Mouse (Mus musculus) heart, embryonic 11.5 days (tissue): ENCODE measurements at regions not wholly inside any gene's neighbourhood (a gene's known extent, or its start where the extent isn't known, plus 50 kb on each side); places are given as distances from the start of the nearest gene placed in this dataset.

Experiments used
- ATAC-seq: fragments of 200-750 bp; cut with Nextera tagmentation; replicated peaks from 2 replicates; pipeline ENCODE4 v1.8.0; 2017; ENCODE audit warnings: moderate library complexity; ENCODE audit not compliant: insufficient number of reproducible peaks, low FRiP score, low TSS enrichment
- H3K27ac ChIP-seq: fragments of 300-500 bp; sonication (generic); 2 replicates; pipeline ENCODE4 v1.5.1; 2014; ENCODE audit warnings: mild to moderate bottlenecking, low read depth, low read length
- H3K27me3 ChIP-seq: fragments of 300-500 bp; sonication (generic); 2 replicates; pipeline ENCODE4 v1.6.1; 2014; ENCODE audit warnings: mild to moderate bottlenecking, low read length, mixed read lengths; ENCODE audit not compliant: control insufficient read depth, insufficient read depth
- H3K36me3 ChIP-seq: fragments of 300-500 bp; sonication (generic); 2 replicates; pipeline ENCODE4 v1.6.1; 2014; ENCODE audit warnings: mild to moderate bottlenecking, low read length, moderate library complexity, mixed read lengths; ENCODE audit not compliant: control insufficient read depth, insufficient read depth
- H3K4me1 ChIP-seq: fragments of 300-500 bp; sonication (generic); 2 replicates; pipeline ENCODE4 v1.6.1; 2014; ENCODE audit warnings: low read length; ENCODE audit not compliant: control insufficient read depth, insufficient read depth
- H3K4me2 ChIP-seq: fragments of 300-500 bp; sonication (generic); 2 replicates; pipeline ENCODE4 v1.6.1; 2014; ENCODE audit warnings: mild to moderate bottlenecking, moderate library complexity
- H3K4me3 ChIP-seq: fragments of 300-500 bp; sonication (generic); 2 replicates; pipeline ENCODE4 v1.5.1; 2014; ENCODE audit warnings: low read depth, low read length
- H3K9ac ChIP-seq: fragments of 300-500 bp; sonication (generic); 2 replicates; pipeline ENCODE4 v1.6.1; 2014; ENCODE audit warnings: mild to moderate bottlenecking, low read depth, low read length, moderate library complexity
- H3K9me3 ChIP-seq: fragments of 300-500 bp; sonication (generic); replicated peaks from 2 replicates; pipeline ENCODE4 v1.6.1; 2016; ENCODE audit warnings: low read length; ENCODE audit not compliant: control insufficient read depth
- WGBS: fragments of 180-500 bp; shearing (Covaris S2); extraction: QIAGEN DNeasy Blood & Tissue Kit; methylation state at CpG from one replicate; pipeline ENCODE4 v1.1.7; 2014; ENCODE audit not compliant: insufficient replicate concordance; 5-methylcytosine and 5-hydroxymethylcytosine counted together

DNA sequence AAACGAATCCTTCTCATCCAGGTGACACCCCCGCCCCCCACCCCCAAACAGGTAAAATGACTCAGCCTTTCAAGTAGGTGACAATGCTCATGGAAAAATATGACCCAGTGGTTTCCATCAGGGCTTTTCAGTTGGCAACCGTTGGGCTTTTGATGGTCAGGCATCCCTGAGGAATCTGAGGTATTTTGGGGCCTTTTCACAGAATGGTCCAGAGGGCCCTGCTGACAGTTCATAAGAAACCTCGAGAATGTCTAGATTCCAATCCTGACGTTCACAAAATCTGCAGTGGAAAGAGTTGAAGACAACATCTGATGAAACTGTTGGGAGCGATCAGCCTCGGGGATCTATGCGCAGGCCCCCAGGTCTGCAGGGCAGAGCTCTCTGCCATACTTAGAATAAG, 209.4 kb upstream of the Habp2 start:
- no peak overlapping the region for H3K27ac ChIP-seq
- ATAC-seq: no peak
- no peaks in the 10 kb centered on the region for H3K4me1 ChIP-seq
- no peak overlapping the region for H3K4me2 ChIP-seq
- H3K4me3 ChIP-seq: no peak overlapping the region
- no peaks in the 10 kb centered on the region for H3K9me3 ChIP-seq
- H3K36me3 ChIP-seq: no peaks in the 10 kb centered on the region
- H3K27me3 ChIP-seq: no peaks in the 10 kb centered on the region
- 71% methylated on average over 8 of the region's 8 CpGs for WGBS
- H3K9ac ChIP-seq: no peak overlapping the region

- H3K27me3 ChIP-seq: no peaks in the 10 kb centered on the region
- no peak overlapping the region for H3K9ac ChIP-seq
- no peak overlapping the region for H3K4me3 ChIP-seq
- WGBS: 83% methylated on average over 7 of the region's 7 CpGs
- no peak for ATAC-seq
- no peaks in the 10 kb centered on the region for H3K36me3 ChIP-seq
- no peaks in the 10 kb centered on the region for H3K4me1 ChIP-seq
- no peak overlapping the region for H3K27ac ChIP-seq
- H3K9me3 ChIP-seq: 0 out of 2 replicates have a peak, but pooled peaks cover 3% of the 10 kb centered on the region
- no peak overlapping the region for H3K4me2 ChIP-seq
These were observed 200.4 kb upstream of the Habp2 start for GRCm38 (mm10) chr19:56086413-56087083.

DNA sequence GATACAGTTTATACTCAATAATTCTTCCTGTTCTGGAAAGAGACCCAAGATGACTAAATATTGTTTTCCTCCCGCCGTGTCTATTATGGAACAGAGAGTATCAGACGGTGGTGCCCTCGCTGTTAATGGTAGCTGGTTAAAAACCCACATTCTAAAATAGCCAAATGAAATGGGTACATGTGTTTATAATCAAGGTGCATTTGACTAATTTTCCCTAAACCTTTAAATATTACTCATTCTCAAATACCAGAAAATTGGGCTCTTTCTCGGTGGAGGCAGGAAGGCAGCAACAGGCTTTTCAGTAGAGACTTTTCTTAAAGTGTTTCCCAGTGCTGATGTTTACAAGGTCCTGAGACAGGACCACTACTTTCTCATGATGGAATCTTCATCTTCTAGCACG, 199.8 kb upstream of the Habp2 start:
- H3K4me2 ChIP-seq: no peak overlapping the region
- no peak overlapping the region for H3K4me3 ChIP-seq
- no peak for ATAC-seq
- WGBS: 85% methylated on average over 6 of the region's 6 CpGs
- no peaks in the 10 kb centered on the region for H3K27me3 ChIP-seq
- H3K9ac ChIP-seq: no peak overlapping the region
- H3K4me1 ChIP-seq: no peaks in the 10 kb centered on the region
- H3K9me3 ChIP-seq: 0 out of 2 replicates have a peak, but pooled peaks cover 3% of the 10 kb centered on the region
- no peak overlapping the region for H3K27ac ChIP-seq
- no peaks in the 10 kb centered on the region for H3K36me3 ChIP-seq

- Histone ChIP-seq H3K4me3 (no peak overlapping the region), H3K9ac (no peak overlapping the region), H3K36me3 (no peaks in the 10 kb centered on the region), H3K9me3 (no peaks in the 10 kb centered on the region), H3K27ac (no peak overlapping the region), H3K4me2 (no peak overlapping the region), H3K27me3 (no peaks in the 10 kb centered on the region), H3K4me1 (no peaks in the 10 kb centered on the region)
- 84% methylated on average over 17 of the region's 17 CpGs for WGBS
- no peak for ATAC-seq
These were observed 197.1 kb upstream of the Habp2 start for GRCm38 (mm10) chr19:56089795-56090375.

DNA sequence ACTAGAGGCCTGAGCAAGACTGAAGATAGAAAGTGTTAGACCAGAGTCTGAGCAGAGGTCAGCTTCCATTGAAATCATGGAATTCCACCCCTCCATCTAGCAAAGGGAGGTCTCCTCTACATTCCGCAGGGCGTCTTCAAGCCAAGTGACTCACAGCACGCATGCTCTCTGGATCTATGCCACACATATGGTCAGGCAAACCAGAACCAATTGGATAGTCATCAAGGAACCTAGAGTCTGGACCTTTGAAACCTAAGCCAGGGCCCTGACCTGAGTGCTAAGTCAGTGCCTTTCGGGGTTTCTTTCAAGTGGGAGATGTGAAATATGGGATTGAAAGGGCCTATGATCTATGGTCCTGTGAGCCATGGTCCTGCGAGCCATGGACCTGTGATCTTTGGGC, 195.4 kb upstream of the Habp2 start:
- 79% methylated on average over 5 of the region's 5 CpGs for WGBS
- Histone ChIP-seq H3K4me1 (no peaks in the 10 kb centered on the region), H3K27ac (no peak overlapping the region), H3K36me3 (no peaks in the 10 kb centered on the region), H3K27me3 (no peaks in the 10 kb centered on the region), H3K9me3 (no peaks in the 10 kb centered on the region), H3K4me3 (no peak overlapping the region), H3K4me2 (no peak overlapping the region), H3K9ac (no peak overlapping the region)
- no peak for ATAC-seq

DNA sequence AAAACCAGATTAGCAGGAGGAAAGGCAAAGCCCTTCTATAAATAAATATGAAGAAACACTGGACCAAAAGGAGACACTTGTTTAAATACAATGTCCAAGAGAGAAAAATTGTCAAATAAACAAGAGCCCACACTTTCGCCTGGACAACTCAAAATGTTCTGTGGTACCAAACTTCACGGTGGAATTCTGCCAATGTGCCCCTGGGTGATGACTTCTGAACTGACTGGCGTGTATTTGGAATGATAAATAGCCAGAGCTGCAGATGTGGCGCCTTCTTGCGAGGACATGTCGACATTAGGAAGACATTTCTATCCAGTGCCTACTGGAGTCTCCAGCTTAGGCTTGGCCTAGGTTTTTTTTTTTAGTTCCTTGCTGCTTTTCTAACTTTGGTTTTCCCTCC, 191.1 kb upstream of the Habp2 start:
- no peak for ATAC-seq
- Histone ChIP-seq H3K4me1 (no peaks in the 10 kb centered on the region), H3K36me3 (no peaks in the 10 kb centered on the region; the same call in 1 of the 2 replicates), H3K27me3 (no peaks in the 10 kb centered on the region; the same call in 1 of the 2 replicates), H3K4me2 (no peak overlapping the region), H3K27ac (no peak overlapping the region), H3K9ac (no peak overlapping the region), H3K4me3 (no peak overlapping the region), H3K9me3 (0 out of 2 replicates have a peak, but pooled peaks cover 4% of the 10 kb centered on the region)
- WGBS: 61% methylated on average over 6 of the region's 6 CpGs

DNA sequence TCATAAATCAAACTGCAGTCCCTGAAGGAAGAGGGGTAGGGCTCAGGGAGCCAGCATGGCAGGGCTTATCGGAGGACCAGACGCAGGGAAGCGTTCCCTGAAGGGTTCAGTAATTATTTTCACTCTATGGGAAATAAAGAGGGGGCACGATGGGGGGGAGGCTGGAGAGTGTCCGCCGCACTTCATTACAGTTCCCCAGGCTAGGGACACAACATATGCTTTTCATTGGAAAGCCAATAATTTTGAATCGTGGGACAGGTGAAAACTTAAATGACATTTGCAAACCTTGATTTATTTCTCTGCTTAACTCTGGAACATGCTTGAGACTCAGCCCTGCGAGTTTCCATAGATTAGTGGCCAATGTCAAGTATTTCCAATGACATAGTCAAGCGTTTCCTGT, 187.2 kb upstream of the Habp2 start:
- 79% methylated on average over 9 of the region's 9 CpGs for WGBS
- Histone ChIP-seq H3K4me3 (no peak overlapping the region), H3K27me3 (no peaks in the 10 kb centered on the region; the same call in 1 of the 2 replicates), H3K9ac (no peak overlapping the region), H3K27ac (no peak overlapping the region), H3K36me3 (no peaks in the 10 kb centered on the region; the same call in 1 of the 2 replicates), H3K4me2 (no peak overlapping the region), H3K9me3 (0 out of 2 replicates have a peak, but pooled peaks cover 4% of the 10 kb centered on the region), H3K4me1 (no peaks in the 10 kb centered on the region)
- ATAC-seq: no peak

DNA sequence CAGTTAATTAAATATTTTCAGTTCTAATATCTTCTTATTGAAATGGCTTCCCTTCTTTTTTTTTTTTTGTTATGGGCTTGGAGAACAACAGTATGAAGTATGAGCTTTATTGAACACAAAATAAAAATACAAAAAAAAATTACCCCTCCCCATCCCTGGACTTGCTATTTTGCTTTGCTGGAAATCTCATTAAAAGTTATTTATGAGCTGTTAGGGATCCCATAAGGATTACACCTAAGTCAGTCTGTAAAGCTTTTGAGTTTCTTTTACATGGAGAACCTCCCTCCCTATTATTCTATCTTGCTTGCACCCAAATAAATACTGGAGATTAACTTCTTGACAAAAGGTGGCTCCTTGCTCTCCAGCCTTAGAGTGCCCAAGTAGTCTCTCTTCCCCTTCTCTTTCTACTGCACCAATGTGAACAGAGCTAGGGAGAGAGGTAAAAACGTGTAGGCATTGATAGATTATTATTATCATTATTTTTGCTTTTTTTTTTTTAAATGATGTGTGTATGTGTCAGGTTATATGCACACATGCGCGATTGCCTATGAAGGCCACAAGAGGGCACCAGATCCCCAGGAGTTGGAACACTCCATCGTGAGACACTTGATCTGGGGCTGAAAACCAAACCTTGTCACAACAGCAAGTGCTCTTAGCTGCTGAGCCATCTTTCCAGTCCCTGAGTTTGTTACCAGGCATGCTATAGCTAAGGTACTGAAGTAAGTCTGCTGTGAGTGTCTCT, 186.6 kb upstream of the Habp2 start:
- H3K4me1 ChIP-seq: peaks cover 5% of the 10 kb centered on the region; the same call in 1 of the 2 replicates
- H3K9ac ChIP-seq: no peak overlapping the region
- H3K27me3 ChIP-seq: no peaks in the 10 kb centered on the region; the same call in 1 of the 2 replicates
- WGBS: 55% methylated on average over 4 of the region's 4 CpGs
- no peaks in the 10 kb centered on the region; the same call in 1 of the 2 replicates for H3K36me3 ChIP-seq
- H3K27ac ChIP-seq: no peak overlapping the region
- H3K4me2 ChIP-seq: no peak overlapping the region
- H3K9me3 ChIP-seq: 0 out of 2 replicates have a peak, but pooled peaks cover 4% of the 10 kb centered on the region
- no peak overlapping the region for H3K4me3 ChIP-seq
- ATAC-seq: no peak
